Mouse (Mus musculus) embryonic facial prominence, embryonic 14.5 days (tissue): ENCODE measurements around the gene Ptpn6. TPM values are rescaled to one million over a fixed set of nuclear protein-coding genes. Genes with fewer than 3 reads are reported as not detected.

Source experiments
- ATAC-seq: fragments of 200-750 bp; cut with Nextera tagmentation; 2 replicates; pipeline ENCODE4 v1.8.0; 2017; ENCODE audit warnings: low read depth, moderate number of reproducible peaks, moderate TSS enrichment
- DNase-seq: peaks from one replicate; pipeline ENCODE4 v3.0.0-alpha.2; 2015; ENCODE audit warnings: low spot score
- H3K27ac ChIP-seq: fragments of 300-500 bp; sonication (generic); replicated peaks from 2 replicates; pipeline ENCODE4 v1.5.1; 2014; ENCODE audit warnings: low read depth, mild to moderate bottlenecking, low read length, moderate library complexity
- H3K27me3 ChIP-seq: fragments of 300-500 bp; sonication (generic); replicated peaks from 2 replicates; pipeline ENCODE4 v1.6.1; 2014; ENCODE audit warnings: low read length; ENCODE audit not compliant: control insufficient read depth, insufficient read depth
- H3K36me3 ChIP-seq: fragments of 300-500 bp; sonication (generic); 2 replicates; pipeline ENCODE4 v1.6.1; 2014; ENCODE audit warnings: low read length, mixed read lengths; ENCODE audit not compliant: control insufficient read depth, insufficient read depth
- H3K4me1 ChIP-seq: fragments of 300-500 bp; sonication (generic); 2 replicates; pipeline ENCODE4 v1.6.1; 2014; ENCODE audit warnings: antibody characterized with exemption, low read length; ENCODE audit not compliant: control insufficient read depth, insufficient read depth
- H3K4me2 ChIP-seq: fragments of 300-500 bp; sonication (generic); 2 replicates; pipeline ENCODE4 v1.6.1; 2014; ENCODE audit warnings: low read depth, mild to moderate bottlenecking, low read length, moderate library complexity, mixed read lengths
- H3K4me3 ChIP-seq: fragments of 300-500 bp; sonication (generic); 2 replicates; pipeline ENCODE4 v1.5.1; 2014; ENCODE audit warnings: low read depth, mild to moderate bottlenecking, low read length
- H3K9ac ChIP-seq: fragments of 300-500 bp; sonication (generic); 2 replicates; pipeline ENCODE4 v1.6.1; 2014; ENCODE audit warnings: low read depth, mild to moderate bottlenecking, low read length, moderate library complexity, mixed read lengths
- H3K9me3 ChIP-seq: fragments of 300-500 bp; sonication (generic); 2 replicates; pipeline ENCODE4 v1.6.1; 2016; ENCODE audit warnings: low read length; ENCODE audit not compliant: control insufficient read depth
- WGBS: fragments of 180-500 bp; shearing (Covaris S2); extraction: QIAGEN DNeasy Blood & Tissue Kit; methylation state at CpG from one replicate; pipeline ENCODE4 v1.1.7; 2014; 5-methylcytosine and 5-hydroxymethylcytosine counted together
- polyA plus RNA-seq: library from polyadenylated mRNA; unstranded; fragments of >200 nt; fragmentation: Nextera tagmentation; extraction: Ambion mirVana; gene quantifications from 2 replicates; pipeline ENCODE4 v1.2.1, GENCODE M21; 2014

The Ptpn6 gene
- polyA plus RNA-seq, 1 experiment from 2014 or later: 14.3 TPM

DNA sequence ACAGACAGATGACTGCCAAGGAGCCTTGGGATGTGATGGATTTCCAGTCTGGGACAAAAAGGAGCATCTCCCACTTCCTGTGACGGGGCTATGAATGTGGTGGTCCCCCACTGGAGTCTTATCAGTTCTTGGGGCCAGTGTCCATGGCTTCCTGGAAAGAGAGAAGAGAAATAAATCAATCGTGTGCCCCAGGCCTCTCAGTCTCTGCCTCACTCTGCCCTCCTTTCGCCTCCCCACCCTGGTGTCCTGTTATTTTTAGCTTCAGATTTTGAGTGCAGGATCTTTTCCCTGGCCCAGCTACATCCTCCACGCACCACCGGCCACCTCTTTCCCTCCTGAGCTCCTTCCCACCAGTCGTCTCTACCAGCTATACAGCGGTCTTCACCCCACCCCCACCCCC, 31.5 kb upstream of the Ptpn6 start:
- WGBS: 60% methylated on average over 7 of the region's 7 CpGs
- H3K9ac ChIP-seq: peak overlapping the region; percentile 69

DNA sequence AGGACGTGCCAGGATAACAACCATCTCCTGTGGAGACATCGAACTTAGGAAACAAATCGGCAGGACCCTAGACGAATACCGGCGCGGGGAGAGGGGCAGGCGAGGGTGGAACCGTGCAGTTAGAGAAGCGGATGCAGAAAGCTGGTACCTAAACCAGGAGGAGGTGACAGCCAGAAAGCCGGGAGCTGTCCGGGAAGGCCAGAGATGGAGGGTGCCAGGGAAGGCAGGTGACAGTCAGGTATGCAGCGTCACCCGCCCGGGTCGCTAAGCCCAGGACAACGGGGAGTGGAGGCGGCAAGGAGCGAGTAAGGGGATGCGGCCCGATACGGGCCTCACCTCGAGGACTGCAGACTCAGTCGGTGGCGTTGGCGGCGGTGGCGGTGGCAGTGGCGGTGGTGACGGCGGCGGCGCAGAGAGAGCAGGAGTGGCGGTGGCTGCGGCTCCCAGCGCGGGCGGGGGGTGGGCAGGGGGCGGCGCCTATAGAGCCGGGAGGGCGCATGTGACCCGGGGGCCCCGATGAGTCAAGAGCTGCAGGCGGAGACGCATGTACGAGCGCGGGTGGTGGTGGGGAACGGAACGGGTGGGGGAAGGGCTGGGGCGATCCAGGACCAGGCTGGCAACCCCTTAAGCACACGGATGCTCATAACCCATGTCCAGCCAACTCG, 30.7 kb upstream of the Ptpn6 start, which contains the start of gene Eno2:
Gene Eno2, minus strand, starts transcription at position 573 of the 665 bp plus-strand sequence.
- WGBS: 1% methylated on average over 33 of the region's 54 CpGs
- DNase-seq: peak; percentile 85
- Histone ChIP-seq H3K4me1 (peaks cover 14% of the 10 kb centered on the region), H3K36me3 (no peaks in the 10 kb centered on the region), H3K9ac (peak within 1 kb of the TSS; percentile 69), H3K4me2 (peak within 1 kb of the TSS; percentile 91), H3K9me3 (no peaks in the 10 kb centered on the region), H3K4me3 (peak within 1 kb of the TSS; percentile 60), H3K27ac (no peak within 1 kb of the TSS), H3K27me3 (no peaks in the 10 kb centered on the region)
- peak; percentile 71 for ATAC-seq

More for the DNA sequence above, 31.5 kb upstream of the Ptpn6 start:
- Histone ChIP-seq H3K4me2 (peak overlapping the region; percentile 91), H3K27me3 (no peaks in the 10 kb centered on the region), H3K27ac (no peak overlapping the region), H3K4me1 (peaks cover 14% of the 10 kb centered on the region), H3K9me3 (no peaks in the 10 kb centered on the region), H3K36me3 (no peaks in the 10 kb centered on the region), H3K4me3 (peak overlapping the region; percentile 60)
- DNase-seq (no peak), ATAC-seq (no peak)

- ATAC-seq: no peak
- no peak overlapping the region for H3K27ac ChIP-seq
- peak overlapping the region; percentile 69 for H3K9ac ChIP-seq
These were observed 30.2 kb upstream of the Ptpn6 start for GRCm38 (mm10) chr6:124768704-124769044.

DNA sequence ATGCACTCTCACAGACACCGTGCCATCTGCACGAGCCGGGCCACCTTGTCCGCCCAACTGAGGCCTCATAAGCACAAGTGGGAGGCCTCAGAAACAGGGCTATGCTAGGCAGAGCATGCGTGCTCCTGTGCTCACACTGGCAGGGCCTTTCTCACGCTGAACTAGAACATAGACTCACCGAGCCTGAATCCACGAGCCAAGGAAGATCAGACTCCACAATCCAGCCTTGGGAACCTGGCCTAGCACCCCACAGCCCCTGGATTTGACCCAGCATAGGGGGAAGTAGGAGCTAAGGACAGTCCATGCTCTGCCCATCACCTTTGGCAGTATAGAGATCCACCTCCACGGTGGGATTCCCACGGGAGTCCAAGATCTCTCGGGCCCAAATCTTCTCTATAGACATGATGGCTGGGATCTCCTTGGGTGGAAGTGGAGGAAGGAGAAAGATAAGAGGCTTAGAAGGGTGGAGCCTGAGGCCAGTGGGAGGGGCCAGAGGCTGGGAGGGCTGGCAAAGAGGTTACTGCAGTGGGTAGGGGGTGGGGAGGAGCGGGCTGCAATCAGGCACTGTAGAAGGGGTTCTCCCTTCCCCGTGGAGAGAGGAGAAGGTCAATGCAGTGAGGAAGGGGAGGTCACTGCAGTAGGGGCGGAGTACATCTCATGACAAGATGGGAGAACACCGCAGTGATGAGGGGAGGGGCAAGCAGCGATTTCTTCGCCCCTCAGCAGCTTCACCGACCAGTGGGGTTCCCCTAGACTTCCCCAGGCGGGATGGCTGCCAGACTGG, 29.6 kb upstream of the Ptpn6 start:
- no peak overlapping the region for H3K9ac ChIP-seq
- ATAC-seq (peak; percentile 28), DNase-seq (no peak)

More at GRCm38 (mm10) chr6:124768704-124769044, 30.2 kb upstream of the Ptpn6 start:
- Histone ChIP-seq H3K27me3 (no peaks in the 10 kb centered on the region), H3K9me3 (no peaks in the 10 kb centered on the region), H3K4me2 (peak overlapping the region; percentile 91), H3K4me3 (peak overlapping the region; percentile 60), H3K4me1 (peaks cover 14% of the 10 kb centered on the region), H3K36me3 (no peaks in the 10 kb centered on the region)
- 5% methylated on average over 9 of the region's 9 CpGs for WGBS
- DNase-seq: no peak

GRCm38 (mm10) chr6:124767536-124767919, 29.0 kb upstream of the Ptpn6 start:
- Histone ChIP-seq H3K4me2 (peak overlapping the region; percentile 91), H3K27ac (no peak overlapping the region)
- WGBS: 34% methylated on average over 4 of the region's 4 CpGs

More for the DNA sequence above, 29.6 kb upstream of the Ptpn6 start:
- H3K27ac ChIP-seq: no peak overlapping the region
- H3K4me1 ChIP-seq: peaks cover 14% of the 10 kb centered on the region
- H3K27me3 ChIP-seq: no peaks in the 10 kb centered on the region
- H3K36me3 ChIP-seq: no peaks in the 10 kb centered on the region
- no peaks in the 10 kb centered on the region for H3K9me3 ChIP-seq
- H3K4me3 ChIP-seq: peak overlapping the region; percentile 60
- H3K4me2 ChIP-seq: peak overlapping the region; percentile 91
- WGBS: 27% methylated on average over 18 of the region's 19 CpGs

GRCm38 (mm10) chr6:124765951-124766350, 27.4 kb upstream of the Ptpn6 start:
- WGBS: 83% methylated on average over 7 of the region's 7 CpGs
- no peak for ATAC-seq

More at GRCm38 (mm10) chr6:124767536-124767919, 29.0 kb upstream of the Ptpn6 start:
- 0 out of 2 replicates have a peak overlapping the region, but pooled peaks have one; percentile 6 for H3K4me3 ChIP-seq
- DNase-seq: no peak
- H3K36me3 ChIP-seq: no peaks in the 10 kb centered on the region
- H3K27me3 ChIP-seq: no peaks in the 10 kb centered on the region
- H3K9me3 ChIP-seq: no peaks in the 10 kb centered on the region
- peaks cover 14% of the 10 kb centered on the region for H3K4me1 ChIP-seq
- no peak for ATAC-seq
- H3K9ac ChIP-seq: no peak overlapping the region

GRCm38 (mm10) chr6:124759259-124759658, 20.7 kb upstream of the Ptpn6 start:
- 3% methylated on average over 5 of the region's 5 CpGs for WGBS
- ATAC-seq: no peak
- Histone ChIP-seq H3K4me2 (peak overlapping the region; percentile 73), H3K36me3 (no peaks in the 10 kb centered on the region), H3K4me1 (peaks cover 31% of the 10 kb centered on the region), H3K27me3 (no peaks in the 10 kb centered on the region), H3K9me3 (no peaks in the 10 kb centered on the region), H3K27ac (peak overlapping the region; percentile 98), H3K9ac (peak overlapping the region; percentile 58), H3K4me3 (peak overlapping the region; percentile 79; the same call in 1 of the 2 replicates)
- DNase-seq: peak; percentile 87

More at GRCm38 (mm10) chr6:124765951-124766350, 27.4 kb upstream of the Ptpn6 start:
- H3K27ac ChIP-seq: no peak overlapping the region
- no peaks in the 10 kb centered on the region for H3K9me3 ChIP-seq
- no peak overlapping the region for H3K4me3 ChIP-seq
- no peaks in the 10 kb centered on the region for H3K36me3 ChIP-seq
- H3K4me1 ChIP-seq: peaks cover 14% of the 10 kb centered on the region
- no peak overlapping the region for H3K4me2 ChIP-seq
- no peak for DNase-seq
- no peaks in the 10 kb centered on the region for H3K27me3 ChIP-seq
- no peak overlapping the region for H3K9ac ChIP-seq

DNA sequence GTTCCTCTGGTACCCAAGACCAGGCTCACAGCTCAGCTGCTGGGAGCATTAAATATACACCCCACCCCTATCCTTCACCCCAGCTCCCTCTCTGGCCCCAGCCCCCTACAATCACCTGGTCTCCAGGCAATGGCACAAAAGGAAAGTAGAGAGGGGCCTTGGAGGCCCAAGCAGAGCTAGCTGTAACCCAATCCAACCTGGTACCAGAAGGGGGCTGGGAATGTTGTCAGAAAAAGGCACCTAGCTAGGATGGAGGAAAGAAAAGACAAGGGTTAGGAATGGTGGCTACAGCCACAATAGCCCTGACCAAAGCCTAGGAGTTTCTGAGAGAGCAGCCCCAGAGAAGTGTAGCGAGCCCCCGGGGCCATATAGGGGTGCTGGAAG, 20.3 kb upstream of the Ptpn6 start:
- Histone ChIP-seq H3K36me3 (no peaks in the 10 kb centered on the region), H3K9ac (peak overlapping the region; percentile 58), H3K4me1 (peaks cover 32% of the 10 kb centered on the region), H3K27ac (peak overlapping the region; percentile 98), H3K27me3 (no peaks in the 10 kb centered on the region), H3K9me3 (no peaks in the 10 kb centered on the region), H3K4me3 (peak overlapping the region; percentile 79; the same call in 1 of the 2 replicates), H3K4me2 (peak overlapping the region; percentile 73)
- DNase-seq: peak; percentile 35
- 46% methylated on average over 2 of the region's 2 CpGs for WGBS
- ATAC-seq: no peak; the same call in 1 of the 2 replicates
